Mouse (Mus musculus) E14TG2a.4 (cell line): ENCODE data around the gene Chn1.

Experiments
- CTCF ChIP-seq: conservative IDR thresholded peaks from 2 replicates; pipeline ENCODE4 v1.5.1; 2014; ENCODE audit warnings: low read length
- NANOG ChIP-seq: IDR thresholded peaks from 2 replicates; pipeline ENCODE4 v1.6.1; 2014; ENCODE audit warnings: borderline replicate concordance, low read length, mixed read lengths
- POU5F1 ChIP-seq: IDR thresholded peaks from 2 replicates; pipeline ENCODE4 v1.6.1; 2014; ENCODE audit warnings: low read length, borderline replicate concordance

DNA sequence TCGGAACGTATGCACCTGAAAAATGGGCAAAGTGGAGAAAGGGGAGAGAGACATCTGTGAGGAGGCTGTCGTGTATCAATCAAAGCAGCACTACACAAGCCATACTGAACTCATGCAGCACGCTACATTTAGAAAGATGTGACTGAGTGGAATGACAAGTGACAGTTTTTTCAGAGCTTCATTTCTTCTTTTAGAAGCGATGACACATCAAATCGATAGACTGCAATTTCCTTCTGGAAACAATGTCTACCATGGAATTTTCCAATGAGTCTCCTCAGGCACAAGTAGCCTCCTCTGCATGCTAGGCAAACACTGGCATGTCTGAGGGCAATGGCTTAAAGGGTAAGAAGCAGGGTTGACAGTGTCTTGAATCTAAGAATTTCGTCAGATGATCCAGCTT is 143.3 kb downstream of the Chn1 start:
- no peak for TF ChIP-seq CTCF
- no peak for TF ChIP-seq NANOG
- no peak for TF ChIP-seq POU5F1
